Mouse (Mus musculus): Measurements from ENCODE around the gene Traf2.

The Traf2 gene

DNA sequence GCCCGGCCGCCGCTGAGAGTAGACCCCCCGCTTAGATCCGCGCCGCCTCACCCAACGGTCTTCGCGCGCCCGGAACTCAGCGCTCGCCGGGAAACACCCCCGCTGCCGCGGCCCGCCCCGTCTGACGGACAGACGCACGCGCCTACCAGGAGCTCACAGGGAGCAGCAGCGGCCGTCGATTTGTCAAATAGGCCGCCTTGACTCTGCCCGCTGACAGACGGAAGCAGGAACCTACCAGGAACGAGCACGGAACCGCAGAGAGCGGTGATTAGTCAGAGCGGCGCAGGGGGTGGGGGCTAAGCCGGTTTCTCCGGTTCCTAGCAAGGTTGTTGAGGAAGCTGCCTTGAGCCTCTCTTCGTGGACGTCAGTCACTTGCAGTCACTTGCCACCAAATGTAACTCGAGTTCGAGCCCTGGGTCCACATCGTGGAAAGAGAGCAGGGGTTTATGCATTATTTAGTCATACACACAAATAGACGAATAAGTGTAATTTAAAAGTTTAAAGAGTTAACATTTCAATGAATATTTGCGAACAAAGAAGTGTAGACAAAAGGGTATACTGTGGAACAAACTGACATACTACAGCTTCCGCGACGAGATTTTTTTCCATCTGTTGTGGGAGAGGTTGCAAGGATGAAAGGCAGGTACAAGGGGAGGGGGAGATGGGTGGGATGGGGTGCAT is at the start of gene Traf2:
Gene Traf2, minus strand, starts transcription at position 130 of the 681 bp plus-strand sequence.
- DNase-seq, result peak; percentile 99

DNA sequence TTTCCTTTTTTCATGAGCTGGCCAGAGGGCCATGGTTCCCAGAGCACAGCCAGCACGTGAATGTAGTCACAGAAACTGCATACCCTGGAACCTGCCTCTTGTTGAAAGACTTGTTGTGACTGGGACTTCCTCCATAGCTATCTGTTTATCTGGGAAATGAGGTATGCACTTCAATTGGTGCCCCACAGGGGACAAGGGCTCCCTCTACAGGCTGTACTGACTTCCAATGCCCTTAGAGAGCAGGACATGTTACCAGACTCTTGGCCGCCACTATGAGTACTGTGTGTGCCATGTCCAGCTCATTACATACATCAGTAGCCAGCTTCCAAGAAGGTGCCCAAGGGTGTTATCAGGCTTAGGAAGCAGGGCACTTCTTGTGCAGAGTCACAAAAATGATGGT is 45.1 kb upstream of the Traf2 start:
- DNase-seq, result peak in 1 of 2 experiments; percentile 60

DNA sequence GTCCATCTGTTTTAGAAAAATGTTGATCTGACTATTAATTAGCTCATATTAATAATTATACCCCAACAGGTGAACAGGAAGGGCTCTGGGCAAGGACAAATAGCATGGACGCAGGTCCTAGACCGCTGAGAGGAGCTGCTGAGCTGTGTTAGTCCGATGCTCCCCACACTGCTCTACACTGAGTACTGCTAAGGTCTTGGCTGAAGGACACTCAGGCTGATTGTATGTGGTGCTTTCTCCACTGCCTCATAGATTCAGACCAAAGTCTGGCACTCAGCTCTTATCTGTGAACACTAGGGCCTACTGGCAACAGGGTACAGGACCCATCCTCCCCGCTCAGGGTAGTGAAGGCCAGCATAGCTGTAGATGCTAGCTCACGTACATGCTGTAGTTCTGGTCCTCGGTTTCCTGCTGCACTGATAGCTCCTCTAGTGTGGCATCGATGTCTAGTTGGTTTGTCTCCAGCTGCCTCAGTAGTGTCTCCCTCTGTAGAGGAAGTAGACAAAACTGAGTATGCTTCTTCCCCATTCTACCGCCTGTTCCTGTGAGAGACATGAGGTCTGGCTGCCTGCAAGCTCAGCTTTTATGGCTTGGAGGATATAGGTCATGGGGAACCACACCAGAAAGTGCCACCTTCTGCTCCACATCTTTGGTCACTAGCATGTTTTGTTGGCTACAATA is 41.6 kb upstream of the Traf2 start:
- no peak for DNase-seq

DNA sequence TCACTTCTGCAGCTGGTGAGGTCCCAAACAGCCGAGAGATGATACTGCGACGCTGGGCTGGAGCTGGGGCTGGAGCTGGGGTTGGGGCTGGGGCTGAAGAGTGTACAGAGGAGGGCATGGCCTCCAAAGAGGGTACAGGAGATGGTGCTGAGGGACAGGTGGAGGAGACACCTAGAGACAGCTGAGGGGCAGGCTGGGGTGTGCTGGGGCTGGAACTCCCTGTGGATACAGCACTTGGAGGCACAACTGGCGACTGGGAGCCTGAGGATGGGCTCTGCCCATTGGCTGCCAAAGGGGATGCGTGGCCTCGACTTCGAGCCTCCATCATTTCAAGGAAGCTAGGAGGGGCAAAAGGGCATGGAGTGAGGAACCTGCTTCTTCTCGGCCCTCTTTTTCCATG is 40.5 kb upstream of the Traf2 start:
- no peak for DNase-seq

GRCm38 (mm10) chr2:25585601-25586000 is 38.9 kb upstream of the Traf2 start:
- no peak for DNase-seq

DNA sequence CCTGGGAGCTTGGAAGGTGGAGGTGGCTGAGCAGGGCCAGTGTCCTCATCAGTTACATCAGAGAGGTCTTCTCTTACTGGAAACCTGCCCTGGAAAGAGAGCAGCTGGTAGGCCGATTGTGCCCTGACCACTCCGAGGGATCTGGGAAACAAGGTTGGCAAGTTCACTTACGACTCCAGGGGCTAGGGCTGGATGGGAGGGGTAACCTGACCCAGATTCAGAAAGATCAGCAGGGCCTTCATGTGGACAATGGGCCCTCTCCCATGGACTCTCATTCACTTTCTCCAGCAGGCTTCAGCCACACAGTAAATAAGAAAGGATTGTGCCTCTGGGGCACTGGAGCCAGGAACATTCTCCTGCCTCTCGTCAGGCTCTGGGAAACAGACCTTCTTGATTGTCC is 38.1 kb upstream of the Traf2 start:
- DNase-seq, result no peak

GRCm38 (mm10) chr2:25584152-25584551 is 37.4 kb upstream of the Traf2 start:
- DNase-seq, result no peak

- no peak for DNase-seq
Observed at GRCm38 (mm10) chr2:25583571-25583970, 36.8 kb upstream of the Traf2 start.

DNA sequence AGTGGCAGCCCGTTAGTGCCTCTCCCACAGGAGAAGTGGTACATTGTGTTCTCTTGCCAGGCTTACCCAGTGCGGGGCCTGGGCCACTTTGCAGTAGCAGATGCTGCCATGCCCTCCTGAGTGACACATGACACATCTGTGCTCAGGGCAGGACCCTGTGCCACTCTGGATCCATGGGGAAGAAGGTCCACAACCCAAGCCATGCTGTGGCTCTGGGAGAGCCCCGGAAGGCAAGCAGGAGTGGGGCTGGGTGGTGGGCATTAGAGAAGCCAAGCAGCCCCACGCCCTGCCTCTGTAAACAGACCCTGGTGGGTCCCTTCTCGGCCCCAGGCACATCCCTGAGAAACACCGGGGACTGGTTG is 36.4 kb upstream of the Traf2 start:
- no peak for DNase-seq

GRCm38 (mm10) chr2:25582466-25583119 is 35.9 kb upstream of the Traf2 start:
- no peak for DNase-seq

- no peak for DNase-seq
Observed at GRCm38 (mm10) chr2:25581901-25582301, 35.2 kb upstream of the Traf2 start.

DNA sequence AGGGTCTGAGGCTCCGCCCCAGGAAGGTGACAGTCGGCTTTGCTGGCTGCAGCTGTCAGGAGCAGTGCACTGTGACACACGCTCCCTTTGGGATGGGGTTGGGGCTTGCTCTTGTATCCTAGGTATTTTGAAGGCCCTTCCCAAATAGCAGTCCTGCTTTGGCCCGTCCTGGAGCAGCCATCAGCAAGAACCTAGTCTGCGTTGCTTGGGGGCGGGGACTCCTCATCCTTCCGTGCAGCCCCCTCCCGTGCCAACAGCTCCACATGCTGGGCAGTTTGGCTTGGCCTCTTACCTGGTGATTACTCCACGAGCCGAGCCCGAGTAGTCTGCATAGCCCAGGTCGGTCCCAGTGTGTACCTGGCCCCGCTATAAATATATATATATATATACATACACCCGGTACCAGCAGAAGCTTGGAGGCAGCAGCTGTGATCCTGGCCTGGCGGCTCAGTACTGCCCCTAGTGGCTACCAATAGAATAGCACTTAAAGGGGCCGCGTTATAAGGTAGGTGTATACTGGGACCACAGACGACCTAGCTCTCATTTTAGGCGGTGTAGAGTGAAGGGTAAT is 34.6 kb upstream of the Traf2 start, which contains the start of gene Ajm1:
Gene Ajm1, minus strand, starts transcription at position 464 of the 571 bp plus-strand sequence.
- no peak for DNase-seq

GRCm38 (mm10) chr2:25580621-25581101 is 33.9 kb upstream of the Traf2 start:
- no peak for DNase-seq

- DNase-seq, result peak in 1 of 2 experiments; percentile 67
Observed at GRCm38 (mm10) chr2:25579737-25580460, 33.2 kb upstream of the Traf2 start.

GRCm38 (mm10) chr2:25578796-25579736 is 32.3 kb upstream of the Traf2 start:
- DNase-seq, result no peak

DNA sequence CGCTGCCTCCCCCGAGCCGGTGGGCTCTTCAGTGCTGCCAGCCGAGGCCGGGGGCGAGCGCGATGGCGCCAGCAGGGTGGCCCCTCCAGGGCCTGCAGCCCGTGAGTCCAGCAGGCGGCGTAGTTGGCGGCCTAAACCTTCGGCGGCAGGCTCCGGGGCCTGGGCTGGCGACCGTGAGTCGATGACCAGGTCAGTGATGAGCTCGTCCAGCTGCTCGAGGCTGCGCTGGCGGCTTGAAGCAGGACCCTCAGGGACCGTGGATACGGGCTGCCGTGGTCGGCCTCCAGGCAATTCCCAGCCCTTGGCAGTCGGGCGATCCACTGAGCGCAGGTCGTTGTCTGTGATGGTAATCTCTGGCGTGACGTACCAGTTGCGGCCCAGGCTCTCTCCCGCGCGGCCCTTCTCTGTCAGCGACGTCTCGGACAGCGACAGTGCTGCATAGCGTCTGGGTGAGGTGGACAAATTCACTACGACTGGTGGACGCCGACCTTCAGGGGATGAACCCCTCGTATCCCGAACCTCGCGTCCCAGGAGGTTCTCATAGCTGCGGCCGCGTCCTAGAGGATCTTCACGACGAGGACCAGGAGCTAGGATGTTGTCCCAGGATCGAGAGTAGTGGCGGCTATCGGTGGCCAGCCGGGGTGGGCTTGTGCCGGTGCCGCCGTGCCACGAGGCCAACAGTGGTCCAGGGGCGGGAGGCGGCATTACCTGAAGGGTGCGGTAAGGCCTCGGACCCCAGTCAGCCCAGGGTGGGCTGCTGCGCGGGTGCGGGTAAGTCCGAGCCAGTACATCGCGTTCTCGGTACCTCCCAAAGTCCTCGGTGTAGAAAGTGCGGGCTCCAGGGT is 31.4 kb upstream of the Traf2 start:
- no peak for DNase-seq

- no peak for DNase-seq
Observed at GRCm38 (mm10) chr2:25576965-25577891, 30.5 kb upstream of the Traf2 start.

DNA sequence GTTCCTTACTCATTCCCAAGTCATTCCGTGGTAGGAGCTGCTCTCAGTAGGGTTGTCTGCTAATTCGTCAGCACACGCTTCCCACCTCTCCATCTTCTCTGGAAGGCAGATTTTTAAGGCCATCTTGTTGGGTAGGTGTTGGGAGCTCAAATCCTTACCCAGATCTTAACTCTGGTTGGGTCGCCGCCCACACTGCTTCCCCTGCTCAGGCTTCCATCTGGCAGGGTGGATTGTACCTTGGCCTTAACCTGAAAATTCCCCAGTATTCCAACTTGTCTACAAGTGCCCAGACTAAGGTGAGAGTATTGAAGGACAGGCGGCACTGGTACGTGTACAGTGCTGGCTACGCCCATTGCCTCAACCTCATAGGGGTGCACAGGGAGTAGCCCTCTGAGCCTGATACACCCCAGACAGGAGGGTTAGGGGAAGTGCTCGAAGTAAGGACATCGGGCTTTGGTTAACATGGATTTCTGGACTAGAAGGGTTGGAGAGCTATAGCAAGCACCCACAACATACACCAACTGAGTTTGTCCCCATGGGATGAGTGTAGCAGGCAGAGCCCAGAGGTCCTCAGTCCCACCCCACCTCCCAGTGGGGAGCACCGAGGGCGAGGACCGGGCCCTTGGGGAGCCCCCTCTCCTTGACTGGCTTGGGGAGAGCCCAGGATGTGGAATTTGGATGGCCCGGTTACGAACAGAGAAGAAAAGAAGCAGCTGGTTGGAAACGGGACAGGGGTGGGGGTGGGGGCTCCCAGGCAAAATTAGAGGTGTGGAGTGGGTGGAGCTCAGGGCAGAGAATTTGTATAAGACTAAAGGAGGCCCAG is 29.5 kb upstream of the Traf2 start:
- DNase-seq, result no peak
